Mouse (Mus musculus): ENCODE measurements at regions not wholly inside any gene's neighbourhood (a gene's known extent, or its start where the extent isn't known, plus 50 kb on each side); places are given as distances from the start of the nearest gene placed in this dataset.

- Histone ChIP-seq H3K36me3 (ENCODE audit: control insufficient read depth, insufficient read depth, low read length) (no peaks in the 10 kb centered on the region), H3K4me3 (ENCODE audit: low read depth, low read length) (no peak overlapping the region), H3K27ac (ENCODE audit: low read depth, low read length) (no peak overlapping the region), H3K4me2 (replicated peaks; ENCODE audit: low read depth, low read length) (no peak overlapping the region), H3K9me3 (ENCODE audit: control insufficient read depth, low read length) (no peaks in the 10 kb centered on the region), H3K27me3 (ENCODE audit: control insufficient read depth, insufficient read depth, low read length) (no peaks in the 10 kb centered on the region), H3K4me1 (replicated peaks; ENCODE audit: control insufficient read depth, insufficient read depth, low read length) (no peaks in the 10 kb centered on the region), H3K9ac (ENCODE audit: low read depth, low read length) (no peak overlapping the region)
- no peak for DNase-seq (ENCODE audit: low spot score)
- ATAC-seq (ENCODE audit: low FRiP score): no peak
- WGBS: 91% methylated on average over 5 of the region's 5 CpGs
These were observed 249.3 kb upstream of the Stt3b start for GRCm38 (mm10) chr9:115559521-115559920.

GRCm38 (mm10) chr9:115561207-115561606 is 251.0 kb upstream of the Stt3b start:
- ATAC-seq (ENCODE audit: low FRiP score) (no peak), DNase-seq (ENCODE audit: low spot score) (no peak)
- Histone ChIP-seq H3K36me3 (ENCODE audit: control insufficient read depth, insufficient read depth, low read length) (no peaks in the 10 kb centered on the region), H3K27ac (ENCODE audit: low read depth, low read length) (no peak overlapping the region), H3K4me1 (replicated peaks; ENCODE audit: control insufficient read depth, insufficient read depth, low read length) (no peaks in the 10 kb centered on the region), H3K9ac (ENCODE audit: low read depth, low read length) (no peak overlapping the region), H3K27me3 (ENCODE audit: control insufficient read depth, insufficient read depth, low read length) (no peaks in the 10 kb centered on the region), H3K4me2 (replicated peaks; ENCODE audit: low read depth, low read length) (no peak overlapping the region), H3K9me3 (ENCODE audit: control insufficient read depth, low read length) (no peaks in the 10 kb centered on the region), H3K4me3 (ENCODE audit: low read depth, low read length) (no peak overlapping the region)
- WGBS: 81% methylated on average over 6 of the region's 6 CpGs

- 52% methylated on average over 4 of the region's 4 CpGs for WGBS
- Histone ChIP-seq H3K4me1 (replicated peaks; ENCODE audit: control insufficient read depth, insufficient read depth, low read length) (no peaks in the 10 kb centered on the region), H3K27ac (ENCODE audit: low read depth, low read length) (no peak overlapping the region), H3K9me3 (ENCODE audit: control insufficient read depth, low read length) (no peaks in the 10 kb centered on the region), H3K27me3 (ENCODE audit: control insufficient read depth, insufficient read depth, low read length) (no peaks in the 10 kb centered on the region), H3K36me3 (ENCODE audit: control insufficient read depth, insufficient read depth, low read length) (no peaks in the 10 kb centered on the region), H3K9ac (ENCODE audit: low read depth, low read length) (no peak overlapping the region), H3K4me2 (replicated peaks; ENCODE audit: low read depth, low read length) (no peak overlapping the region), H3K4me3 (ENCODE audit: low read depth, low read length) (no peak overlapping the region)
- ATAC-seq (ENCODE audit: low FRiP score) (no peak), DNase-seq (ENCODE audit: low spot score) (no peak)
These were observed 252.6 kb upstream of the Stt3b start for GRCm38 (mm10) chr9:115562783-115563182.

- WGBS: 63% methylated on average over 1 of the region's 1 CpGs
- no peaks in the 10 kb centered on the region for H3K36me3 ChIP-seq (ENCODE audit: control insufficient read depth, insufficient read depth, low read length)
- H3K27ac ChIP-seq (ENCODE audit: low read depth, low read length): no peak overlapping the region
- no peak overlapping the region for H3K4me3 ChIP-seq (ENCODE audit: low read depth, low read length)
- DNase-seq (ENCODE audit: low spot score) (no peak), ATAC-seq (ENCODE audit: low FRiP score) (no peak)
- no peak overlapping the region for H3K4me2 ChIP-seq (replicated peaks; ENCODE audit: low read depth, low read length)
- H3K9me3 ChIP-seq (ENCODE audit: control insufficient read depth, low read length): no peaks in the 10 kb centered on the region
- no peaks in the 10 kb centered on the region for H3K4me1 ChIP-seq (replicated peaks; ENCODE audit: control insufficient read depth, insufficient read depth, low read length)
- H3K9ac ChIP-seq (ENCODE audit: low read depth, low read length): no peak overlapping the region
- no peaks in the 10 kb centered on the region for H3K27me3 ChIP-seq (ENCODE audit: control insufficient read depth, insufficient read depth, low read length)
These were observed 254.1 kb upstream of the Stt3b start for GRCm38 (mm10) chr9:115564366-115564765.

GRCm38 (mm10) chr9:115568693-115569334 is 258.6 kb upstream of the Stt3b start:
- H3K4me1 ChIP-seq (replicated peaks; ENCODE audit: control insufficient read depth, insufficient read depth, low read length): no peaks in the 10 kb centered on the region
- no peaks in the 10 kb centered on the region for H3K36me3 ChIP-seq (ENCODE audit: control insufficient read depth, insufficient read depth, low read length)
- 82% methylated on average over 7 of the region's 7 CpGs for WGBS
- H3K27ac ChIP-seq (ENCODE audit: low read depth, low read length): no peak overlapping the region
- no peak overlapping the region for H3K9ac ChIP-seq (ENCODE audit: low read depth, low read length)
- DNase-seq (ENCODE audit: low spot score) (no peak), ATAC-seq (ENCODE audit: low FRiP score) (no peak)
- no peak overlapping the region for H3K4me2 ChIP-seq (replicated peaks; ENCODE audit: low read depth, low read length)
- no peak overlapping the region for H3K4me3 ChIP-seq (ENCODE audit: low read depth, low read length)
- H3K9me3 ChIP-seq (ENCODE audit: control insufficient read depth, low read length): no peaks in the 10 kb centered on the region
- no peaks in the 10 kb centered on the region for H3K27me3 ChIP-seq (ENCODE audit: control insufficient read depth, insufficient read depth, low read length)

GRCm38 (mm10) chr9:115570998-115571397 is 260.8 kb upstream of the Stt3b start:
- no peaks in the 10 kb centered on the region for H3K36me3 ChIP-seq (ENCODE audit: control insufficient read depth, insufficient read depth, low read length)
- no peaks in the 10 kb centered on the region for H3K27me3 ChIP-seq (ENCODE audit: control insufficient read depth, insufficient read depth, low read length)
- DNase-seq (ENCODE audit: low spot score) (no peak), ATAC-seq (ENCODE audit: low FRiP score) (no peak)
- H3K4me1 ChIP-seq (replicated peaks; ENCODE audit: control insufficient read depth, insufficient read depth, low read length): no peaks in the 10 kb centered on the region
- no peak overlapping the region for H3K9ac ChIP-seq (ENCODE audit: low read depth, low read length)
- no peak overlapping the region for H3K27ac ChIP-seq (ENCODE audit: low read depth, low read length)
- 85% methylated on average over 4 of the region's 4 CpGs for WGBS
- H3K4me2 ChIP-seq (replicated peaks; ENCODE audit: low read depth, low read length): no peak overlapping the region
- no peak overlapping the region for H3K4me3 ChIP-seq (ENCODE audit: low read depth, low read length)
- no peaks in the 10 kb centered on the region for H3K9me3 ChIP-seq (ENCODE audit: control insufficient read depth, low read length)

GRCm38 (mm10) chr9:115581116-115581515 is 270.9 kb upstream of the Stt3b start:
- Histone ChIP-seq H3K9ac (ENCODE audit: low read depth, low read length) (no peak overlapping the region), H3K9me3 (ENCODE audit: control insufficient read depth, low read length) (no peaks in the 10 kb centered on the region), H3K27me3 (ENCODE audit: control insufficient read depth, insufficient read depth, low read length) (no peaks in the 10 kb centered on the region), H3K4me1 (replicated peaks; ENCODE audit: control insufficient read depth, insufficient read depth, low read length) (no peaks in the 10 kb centered on the region), H3K4me2 (replicated peaks; ENCODE audit: low read depth, low read length) (no peak overlapping the region), H3K27ac (ENCODE audit: low read depth, low read length) (no peak overlapping the region), H3K36me3 (ENCODE audit: control insufficient read depth, insufficient read depth, low read length) (no peaks in the 10 kb centered on the region), H3K4me3 (ENCODE audit: low read depth, low read length) (no peak overlapping the region)
- no peak for DNase-seq (ENCODE audit: low spot score)
- no peak for ATAC-seq (ENCODE audit: low FRiP score)
- WGBS: 85% methylated on average over 3 of the region's 3 CpGs

- DNase-seq (ENCODE audit: low spot score): no peak
- WGBS: 93% methylated on average over 11 of the region's 11 CpGs
- H3K4me3 ChIP-seq (ENCODE audit: low read depth, low read length): no peak overlapping the region
- no peak overlapping the region for H3K9ac ChIP-seq (ENCODE audit: low read depth, low read length)
- no peaks in the 10 kb centered on the region for H3K9me3 ChIP-seq (ENCODE audit: control insufficient read depth, low read length)
- ATAC-seq (ENCODE audit: low FRiP score): no peak
- no peak overlapping the region for H3K27ac ChIP-seq (ENCODE audit: low read depth, low read length)
- H3K36me3 ChIP-seq (ENCODE audit: control insufficient read depth, insufficient read depth, low read length): no peaks in the 10 kb centered on the region
- no peaks in the 10 kb centered on the region for H3K4me1 ChIP-seq (replicated peaks; ENCODE audit: control insufficient read depth, insufficient read depth, low read length)
- H3K4me2 ChIP-seq (replicated peaks; ENCODE audit: low read depth, low read length): no peak overlapping the region
- no peaks in the 10 kb centered on the region for H3K27me3 ChIP-seq (ENCODE audit: control insufficient read depth, insufficient read depth, low read length)
These were observed 273.3 kb upstream of the Stt3b start for GRCm38 (mm10) chr9:115583548-115583947.

- H3K36me3 ChIP-seq (ENCODE audit: control insufficient read depth, insufficient read depth, low read length): no peaks in the 10 kb centered on the region
- H3K9ac ChIP-seq (ENCODE audit: low read depth, low read length): no peak overlapping the region
- no peaks in the 10 kb centered on the region for H3K27me3 ChIP-seq (ENCODE audit: control insufficient read depth, insufficient read depth, low read length)
- no peak overlapping the region for H3K4me2 ChIP-seq (replicated peaks; ENCODE audit: low read depth, low read length)
- 84% methylated on average over 7 of the region's 7 CpGs for WGBS
- no peaks in the 10 kb centered on the region for H3K4me1 ChIP-seq (replicated peaks; ENCODE audit: control insufficient read depth, insufficient read depth, low read length)
- no peak overlapping the region for H3K4me3 ChIP-seq (ENCODE audit: low read depth, low read length)
- ATAC-seq (ENCODE audit: low FRiP score): no peak
- H3K27ac ChIP-seq (ENCODE audit: low read depth, low read length): no peak overlapping the region
- H3K9me3 ChIP-seq (ENCODE audit: control insufficient read depth, low read length): no peaks in the 10 kb centered on the region
- no peak for DNase-seq (ENCODE audit: low spot score)
These were observed 274.7 kb upstream of the Stt3b start for GRCm38 (mm10) chr9:115584874-115585273.

Data from hindbrain, embryonic 11.5 days (tissue).